Mouse (Mus musculus) mouse embryonic stem cell (cell line): ENCODE results near the gene Rrp1.

Experiments
- in situ Hi-C, 2 experiments: fragments of 300-500 bp; cut with MboI; formaldehyde crosslinking; loops; 1 replicate in 1 of 2; 3 replicates in 1 of 2; pipeline ENCODE4 v1.14.3; 2019 to 2020; ENCODE audit warnings: low sequenced_read_pairs in 2 of 2, low pct_unique_long_range_greater_than_20kb in 1 of 2, mixed read lengths in 1 of 2; ENCODE audit not compliant: unreplicated experiment in 1 of 2

Rrp1 gene

DNA sequence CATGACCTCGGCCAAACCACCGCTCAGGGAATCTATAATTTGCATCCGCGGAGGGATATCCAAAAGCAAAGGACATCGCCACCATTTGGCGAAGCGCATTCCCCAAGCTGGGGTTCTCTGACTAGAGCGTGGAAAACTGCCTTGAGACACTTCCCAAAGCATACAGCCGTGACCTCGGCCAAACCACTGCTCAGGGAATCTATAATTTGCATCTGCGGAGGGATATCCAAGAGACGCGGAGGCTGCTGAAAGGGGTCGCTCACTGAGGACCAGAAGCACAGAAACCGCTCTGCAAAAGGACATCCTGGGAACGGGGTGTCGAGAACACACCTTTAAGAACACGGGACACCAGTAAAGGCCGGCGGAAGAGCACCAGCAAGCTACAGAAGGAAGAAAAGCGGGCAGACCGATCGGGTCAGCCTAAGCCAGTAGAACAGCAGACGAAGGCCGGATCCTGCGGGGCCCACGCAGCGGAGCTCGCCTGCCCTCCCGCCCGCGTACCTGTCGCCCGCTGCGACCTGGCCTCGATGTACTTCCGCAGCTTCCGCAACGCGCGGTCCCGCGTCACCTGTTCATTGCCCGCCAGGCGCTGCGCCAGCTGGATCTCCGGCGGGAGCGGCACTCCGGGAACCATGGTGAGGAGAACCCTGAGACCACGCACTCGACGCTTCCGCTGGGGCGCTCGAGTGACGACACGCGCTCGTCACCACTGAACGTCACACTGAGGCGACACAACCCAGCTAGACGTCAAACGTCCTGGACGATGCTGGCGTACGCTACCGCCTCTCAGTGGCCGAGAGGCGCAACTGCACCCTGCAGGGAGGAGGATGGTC lies at the start of gene Rrp1:
Gene Rrp1, minus strand, starts transcription at position 725 of the 833 bp plus-strand sequence.
- in situ Hi-C loops: no loop called here

DNA sequence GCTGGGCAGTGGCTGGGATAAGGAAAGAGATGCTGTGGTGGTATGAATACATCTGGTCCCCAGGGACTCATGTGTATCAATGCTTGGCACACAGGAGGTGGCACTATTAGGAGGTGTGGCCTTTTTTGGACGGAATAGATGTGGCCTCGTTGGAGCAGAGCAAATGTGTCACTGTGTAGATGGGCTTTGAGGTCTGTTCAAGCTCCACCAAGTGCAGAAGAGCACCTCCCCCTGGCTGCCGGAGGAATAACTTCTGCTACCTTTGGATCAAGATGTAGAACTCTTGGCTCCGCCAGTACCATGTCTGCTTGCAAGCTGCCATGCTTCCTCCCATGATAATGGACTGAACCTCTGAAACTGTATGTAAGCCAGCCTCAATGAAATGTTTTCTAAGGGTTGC lies 48.9 kb upstream of the Rrp1 start:
- in situ Hi-C loops: no loop called here

GRCm38 (mm10) chr10:78460463-78460862 lies 47.6 kb upstream of the Rrp1 start:
- in situ Hi-C loops: no loop called here

DNA sequence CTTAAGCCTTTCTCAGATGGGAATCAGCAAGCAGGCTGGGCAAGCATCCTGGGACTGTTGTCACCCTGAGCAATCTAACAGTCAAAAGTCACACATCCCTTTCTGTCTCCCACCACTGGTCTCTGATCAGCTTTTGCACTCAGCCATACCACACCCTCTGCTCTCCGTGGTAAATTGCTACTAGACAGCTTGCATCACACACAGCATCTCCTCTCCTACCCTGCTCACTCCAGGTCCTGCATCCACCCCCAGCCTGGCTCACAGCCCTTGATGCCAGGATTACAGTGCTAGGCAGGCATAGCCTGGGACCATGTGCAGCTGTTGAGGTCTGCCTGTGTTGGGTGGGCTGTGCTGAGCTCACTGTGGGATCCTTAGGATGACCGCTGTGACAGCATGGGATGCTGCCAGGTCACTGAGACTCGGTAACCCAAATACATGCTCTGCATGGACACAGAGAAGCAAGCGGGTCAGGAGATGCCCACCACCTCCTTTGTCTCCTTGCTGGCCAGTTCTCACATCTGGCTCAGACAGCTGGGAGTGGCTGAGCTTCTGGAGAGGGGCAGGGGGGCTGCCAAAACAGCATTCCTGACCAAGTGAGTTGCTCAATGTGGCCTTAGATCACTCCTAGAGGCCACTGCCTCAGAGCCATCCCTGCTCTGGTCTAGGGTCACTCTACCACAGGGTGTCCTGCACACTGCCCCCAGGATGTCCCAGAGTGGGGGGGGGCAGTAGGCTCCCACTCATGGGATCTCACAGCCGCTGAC lies 45.7 kb upstream of the Rrp1 start:
- in situ Hi-C loops: no loop called here

DNA sequence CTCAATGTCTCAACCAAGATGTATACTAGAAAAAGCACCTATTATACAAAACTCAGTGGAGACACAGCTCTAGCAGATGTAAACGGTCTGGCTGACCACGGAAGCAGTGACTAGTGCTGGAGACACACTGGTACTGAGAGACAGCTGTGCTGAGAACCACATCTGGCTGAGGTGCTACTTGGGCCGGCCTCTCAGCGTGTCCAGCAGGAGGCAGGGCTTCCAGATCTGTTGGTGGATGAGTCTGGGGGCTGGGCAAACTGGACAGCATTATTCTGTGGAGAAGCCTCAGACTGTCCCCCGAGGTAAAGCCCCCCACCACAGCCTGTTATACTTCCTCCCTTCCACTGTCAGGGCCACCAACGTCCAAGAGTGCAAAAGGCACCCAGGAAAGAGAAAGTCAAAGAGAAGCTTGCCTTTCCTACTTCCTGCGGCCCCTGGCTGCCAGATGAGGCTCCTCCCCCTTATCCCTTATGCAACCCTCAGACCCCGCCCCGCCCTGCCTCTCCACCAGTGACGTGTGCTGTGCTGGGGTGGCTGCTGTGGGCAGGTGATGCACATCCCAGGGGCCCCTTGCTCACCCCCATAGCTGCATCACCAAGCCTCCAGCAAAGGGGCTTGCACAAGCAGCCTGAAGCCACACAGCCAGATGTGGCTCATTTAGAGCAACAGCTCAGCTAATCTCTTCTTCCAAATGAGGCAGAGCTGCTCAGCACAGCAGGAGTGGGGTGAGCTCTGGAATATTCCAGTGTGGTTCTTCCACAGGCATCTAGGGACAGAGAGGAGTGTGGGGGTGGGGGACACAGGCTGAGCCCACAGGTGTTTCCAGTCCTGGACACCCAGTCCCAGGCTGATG lies 44.9 kb upstream of the Rrp1 start:
- in situ Hi-C loops: no loop called here

DNA sequence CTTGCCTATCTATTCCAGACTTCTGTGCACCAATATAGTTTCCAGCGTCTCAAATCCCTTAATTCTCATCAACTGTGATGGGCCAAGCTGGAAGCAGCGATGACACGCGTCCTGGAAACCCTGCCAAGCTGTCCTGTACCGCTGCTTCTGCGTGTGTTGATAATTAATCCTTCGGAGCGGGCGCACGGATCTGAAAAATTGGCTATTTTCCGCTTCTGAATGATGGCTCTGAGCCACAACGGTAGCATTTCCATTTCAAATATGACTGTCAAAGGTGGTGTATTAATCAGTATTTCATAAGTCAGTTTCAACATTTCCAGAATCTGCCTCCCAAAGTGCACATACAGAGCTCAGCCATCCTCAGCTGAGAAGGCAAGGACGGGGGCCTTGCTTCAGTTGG lies 43.9 kb upstream of the Rrp1 start:
- in situ Hi-C loops: no loop called here

GRCm38 (mm10) chr10:78452641-78453040 lies 39.8 kb upstream of the Rrp1 start:
- in situ Hi-C loops: no loop called here

DNA sequence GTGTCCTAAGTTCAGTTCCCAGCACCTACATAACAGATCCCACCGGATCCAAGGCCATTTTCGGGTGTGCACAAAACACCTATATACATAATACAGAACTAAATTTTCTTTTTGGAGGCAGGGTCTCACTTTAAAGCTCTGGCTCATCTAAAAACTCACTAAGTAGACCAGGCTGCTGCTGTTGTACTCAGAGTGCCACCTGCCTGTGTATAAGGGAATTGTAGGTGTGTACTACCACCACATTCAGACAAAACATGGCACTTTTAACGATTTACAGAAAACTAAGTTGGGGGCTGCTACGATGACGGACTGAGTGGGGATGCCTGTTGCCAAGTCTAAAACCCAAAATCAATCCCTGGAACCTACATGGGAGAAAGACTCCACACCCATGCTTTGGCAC lies 37.9 kb upstream of the Rrp1 start:
- in situ Hi-C loops: no loop called here

DNA sequence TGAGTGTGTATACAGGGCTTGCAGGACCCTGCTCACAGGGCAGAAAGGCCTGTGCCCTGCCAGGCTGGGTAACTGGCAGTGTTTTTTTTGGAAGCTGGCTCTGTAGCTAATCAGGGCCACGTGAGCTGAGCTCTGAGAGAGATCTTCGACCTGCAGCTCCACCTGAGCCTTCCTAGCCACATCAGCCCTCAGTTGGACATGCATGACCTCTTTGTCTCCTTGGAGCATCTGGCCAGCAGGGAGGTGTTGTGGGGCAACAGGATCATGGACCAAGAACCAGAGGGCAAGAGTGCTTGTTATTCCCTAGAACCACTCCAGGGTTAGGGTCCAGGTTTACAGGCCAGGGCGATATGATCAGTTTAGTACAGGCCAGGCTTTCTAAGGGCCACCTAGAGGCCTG lies 34.6 kb upstream of the Rrp1 start:
- in situ Hi-C loops: no loop called here

DNA sequence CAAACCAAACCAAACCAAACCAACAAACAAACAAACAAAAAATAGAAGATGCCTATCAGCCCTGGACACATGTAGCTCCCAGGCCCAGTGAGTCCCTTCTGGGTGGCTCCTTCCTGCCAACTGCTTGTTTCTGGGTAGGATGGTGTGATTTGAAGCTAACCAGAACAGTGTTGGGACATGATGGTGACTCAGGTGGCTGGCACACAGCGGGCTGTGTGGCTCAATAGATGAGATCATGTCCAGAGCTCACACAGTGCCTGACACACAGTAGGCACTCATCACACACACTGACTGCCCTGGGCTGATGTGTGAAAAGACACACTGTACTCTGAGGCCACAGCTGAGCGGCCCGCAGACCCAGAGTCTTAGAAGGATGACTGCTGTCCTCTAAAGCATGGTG lies 33.4 kb upstream of the Rrp1 start:
- in situ Hi-C loops: no loop called here

DNA sequence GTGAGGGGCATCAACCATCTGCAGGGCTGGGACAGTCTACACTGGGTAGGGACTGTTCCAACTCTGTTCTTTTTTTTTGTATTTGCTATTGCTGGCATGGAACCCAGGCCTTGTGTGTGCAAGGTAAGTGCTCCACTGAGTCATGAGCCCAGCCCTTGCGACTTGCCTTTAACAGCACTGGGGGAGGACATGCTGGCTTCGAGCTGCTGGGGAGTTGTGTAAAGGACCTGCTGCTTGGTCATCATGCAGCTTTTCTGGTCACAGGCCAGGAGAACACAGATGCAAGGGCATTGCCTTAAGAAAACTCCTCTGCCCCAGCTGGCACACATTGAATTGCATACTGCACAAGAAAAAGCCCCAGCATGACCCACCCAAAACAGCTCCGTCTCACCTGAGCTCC lies 29.4 kb upstream of the Rrp1 start:
- in situ Hi-C loops: no loop called here

DNA sequence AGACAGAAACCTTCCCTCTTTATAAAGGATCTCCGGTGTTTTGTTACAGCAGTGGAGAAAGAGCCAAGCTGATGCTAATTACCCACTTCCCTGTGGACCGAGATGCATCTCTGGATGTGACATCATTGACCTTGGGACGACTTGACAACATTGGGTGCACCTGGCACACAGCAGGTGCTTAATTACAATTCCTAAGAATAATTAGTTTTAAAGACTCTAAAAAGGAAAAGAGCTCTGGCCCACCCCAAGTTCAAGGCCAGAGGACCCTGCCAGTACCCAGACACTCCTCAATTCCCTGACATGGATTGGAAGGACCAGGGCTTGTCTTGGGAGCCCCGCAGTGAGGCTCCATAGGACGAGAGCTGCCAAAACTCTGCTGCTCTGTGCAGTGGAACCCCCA lies 28.8 kb upstream of the Rrp1 start:
- in situ Hi-C loops: no loop called here

- in situ Hi-C loops: no loop called here
These were observed 28.0 kb upstream of the Rrp1 start for GRCm38 (mm10) chr10:78440812-78441211.

- in situ Hi-C loops: no loop called here
These were observed 27.1 kb upstream of the Rrp1 start for GRCm38 (mm10) chr10:78439990-78440389.

DNA sequence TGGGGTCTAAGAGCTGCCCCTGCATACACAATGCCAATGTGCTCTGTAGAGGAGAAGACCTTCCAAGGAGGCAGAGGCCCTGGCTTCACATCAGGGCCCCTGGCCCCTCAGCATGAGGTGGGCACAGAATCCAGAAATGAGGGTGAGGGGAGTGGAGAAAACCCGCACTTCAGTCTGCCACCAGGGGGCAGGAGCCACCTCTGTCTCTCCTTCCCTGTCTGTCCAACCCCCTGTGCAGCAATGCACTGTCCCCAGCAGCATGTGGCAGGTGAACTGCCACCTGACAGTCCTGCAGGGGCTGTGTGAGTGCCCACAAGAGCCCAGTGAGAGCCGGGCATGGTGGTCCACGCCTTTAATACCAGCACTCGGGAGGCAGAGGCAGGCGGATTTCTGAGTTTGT lies 26.7 kb upstream of the Rrp1 start:
- in situ Hi-C loops: no loop called here

DNA sequence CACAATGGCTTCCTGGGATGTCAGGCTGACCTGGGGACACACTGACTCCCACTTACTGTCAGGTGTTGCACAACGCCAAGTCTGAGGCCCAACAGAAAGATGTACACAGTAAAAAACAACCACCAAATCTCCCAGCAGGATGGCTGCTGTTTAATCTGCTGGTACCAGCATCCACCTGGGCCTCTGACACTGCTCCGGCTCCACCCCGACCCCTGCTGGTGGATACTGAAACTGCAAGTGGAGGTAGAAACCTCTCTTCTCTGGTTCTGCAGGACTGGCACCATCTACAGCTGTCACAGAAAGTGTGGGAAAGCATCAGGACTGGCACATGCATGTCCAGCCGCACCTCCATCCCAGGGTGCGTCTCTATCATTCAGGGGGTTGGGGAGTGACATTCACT lies 25.3 kb upstream of the Rrp1 start:
- in situ Hi-C loops: no loop called here

DNA sequence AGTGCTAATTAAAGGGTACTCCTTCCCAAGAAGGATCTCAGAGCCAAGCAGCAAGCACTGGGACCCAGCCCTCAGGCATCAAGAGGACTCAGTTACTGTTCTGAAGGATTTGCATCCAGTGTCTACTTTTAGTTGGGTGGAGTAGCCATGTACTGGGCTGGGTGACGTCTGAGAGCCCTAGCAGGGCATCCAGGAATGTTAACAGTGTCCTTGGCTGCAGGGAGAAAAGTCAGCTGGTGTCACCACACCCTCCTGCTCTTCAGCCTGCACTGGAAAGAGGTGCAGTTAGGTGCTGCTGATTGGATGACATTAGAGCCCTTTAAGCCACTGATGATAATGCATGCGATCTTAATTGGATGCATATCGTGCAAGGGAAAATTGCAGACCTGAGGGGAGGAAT lies 20.0 kb upstream of the Rrp1 start:
- in situ Hi-C loops: no loop called here

- in situ Hi-C loops: no loop called here
These were observed 16.9 kb upstream of the Rrp1 start for GRCm38 (mm10) chr10:78429776-78430175.

DNA sequence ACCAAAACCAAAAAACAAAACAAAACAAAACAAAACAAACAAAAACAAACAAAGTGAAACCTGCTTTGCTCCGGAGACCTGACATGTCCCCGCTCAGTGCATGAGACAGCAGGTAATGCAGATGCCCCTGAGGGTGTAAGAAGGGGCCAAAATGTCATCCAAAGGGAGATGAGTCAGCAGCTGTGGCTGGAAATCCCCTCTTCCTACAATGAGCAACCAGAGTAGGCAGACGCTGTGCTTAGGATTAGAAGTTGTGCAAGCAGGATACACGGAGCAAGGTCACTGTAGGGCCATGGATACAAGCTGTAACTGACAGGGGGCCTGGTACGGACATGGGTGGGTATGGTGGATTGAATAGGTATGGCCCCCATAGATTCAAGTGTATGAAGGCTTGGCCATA lies 16.3 kb upstream of the Rrp1 start:
- in situ Hi-C loops: no loop called here
